ENCODE assay signal across 26 mouse cellular contexts in genomic region chr9:73951586-73951985, GRCm38 (mm10). TPM values are rescaled to one million over a fixed set of nuclear protein-coding genes. Genes with fewer than 3 reads are reported as not detected.
A peak's percentile ranks its signal among the peaks of the same experiment; 100 is the strongest.
DNase-seq lines count a peak whose midpoint lies in the region; ATAC-seq and TF ChIP-seq lines count a peak whose summit lies in the region.
"Had no signal": no experiment of that assay in that cellular context is flagged by ENCODE, and none has a peak within 500 bp of the region (broad histone marks: within the 10 kb centered on the region; RNA-seq: fewer than 3 reads in every experiment).

No protein-coding gene starts in this region.

- no peak overlapping the region for H3K4me2 ChIP-seq in forebrain, embryonic 14.5 days (ENCODE audit: low read length)
- H3K4me2 ChIP-seq in forebrain, embryonic 12.5 days, result no peak overlapping the region
- H3K4me2 ChIP-seq in midbrain, embryonic 15.5 days, result no peak overlapping the region
- H3K4me2 ChIP-seq in midbrain, postnatal 0 days (ENCODE audit: low read depth, low read length, poor library complexity, severe bottlenecking), result no peak overlapping the region
- H3K4me2 ChIP-seq: embryonic facial prominence, embryonic 12.5 days; heart, embryonic 12.5 days; heart, embryonic 15.5 days; hindbrain, embryonic 13.5 days had no signal

- no peaks in the 10 kb centered on the region for H3K4me1 ChIP-seq in forebrain, embryonic 14.5 days (ENCODE audit: control insufficient read depth, insufficient read depth, low read length)
- H3K4me1 ChIP-seq in forebrain, embryonic 12.5 days, result no peaks in the 10 kb centered on the region
- no peaks in the 10 kb centered on the region for H3K4me1 ChIP-seq in midbrain, embryonic 15.5 days
- no peaks in the 10 kb centered on the region for H3K4me1 ChIP-seq in midbrain, postnatal 0 days (ENCODE audit: insufficient read depth, low read length)
- H3K4me1 ChIP-seq: embryonic facial prominence, embryonic 12.5 days; hindbrain, embryonic 10.5 days; hindbrain, embryonic 13.5 days had no signal

- 53% methylated on average over 4 of the region's 4 CpGs for WGBS in forebrain, embryonic 14.5 days
- WGBS in forebrain, embryonic 12.5 days, result 82% methylated on average over 4 of the region's 4 CpGs
- 68% methylated on average over 4 of the region's 4 CpGs for WGBS in midbrain, embryonic 15.5 days
- whole genome bisulfite sequencing in midbrain, postnatal 0 days, result 68% methylated on average over 4 of the region's 4 CpGs

- no peaks in the 10 kb centered on the region for H3K9me3 ChIP-seq in forebrain, embryonic 14.5 days (replicated peaks; ENCODE audit: control insufficient read depth, low read length)
- no peaks in the 10 kb centered on the region for H3K9me3 ChIP-seq in forebrain, embryonic 12.5 days
- H3K9me3 ChIP-seq in midbrain, embryonic 15.5 days, result no peaks in the 10 kb centered on the region
- no peaks in the 10 kb centered on the region for H3K9me3 ChIP-seq in midbrain, postnatal 0 days (ENCODE audit: low read length)
- H3K9me3 ChIP-seq: embryonic facial prominence, embryonic 12.5 days; heart, embryonic 12.5 days; heart, embryonic 15.5 days; hindbrain, embryonic 10.5 days; hindbrain, embryonic 13.5 days had no signal

- peak; percentile 46 for DNase-seq in cerebellum, adult 9-10 months
- DNase-seq in cerebellum, postnatal 36 days, result no peak
- DNase-seq in forebrain, embryonic 14.5 days (ENCODE audit: low spot score), result peak; percentile 37
- DNase-seq in midbrain, postnatal 0 days (ENCODE audit: low spot score), result no peak
- DNase-seq in retina, postnatal 1 day, result peak; percentile 85
- no peak for DNase-seq in right cerebral cortex, adult 2 months (ENCODE audit: low spot score in 2 of 2)
- DNase-seq: adrenal gland, postnatal 10 days; adrenal gland, postnatal 36 days; cerebellum, adult 11 months; cerebellum, adult 2 months; cerebellum, postnatal 10 days; gastrocnemius, postnatal 25 days; heart, adult 18-20 months; heart, postnatal 10 days; heart, postnatal 36 days had no signal

- no peak overlapping the region for H3K27ac ChIP-seq in forebrain, embryonic 14.5 days (ENCODE audit: low read depth, low read length)
- no peak overlapping the region for H3K27ac ChIP-seq in forebrain, embryonic 12.5 days
- no peak overlapping the region for H3K27ac ChIP-seq in midbrain, embryonic 15.5 days
- H3K27ac ChIP-seq in midbrain, postnatal 0 days (ENCODE audit: low read depth, low read length), result no peak overlapping the region
- H3K27ac ChIP-seq: embryonic facial prominence, embryonic 12.5 days; heart, embryonic 15.5 days; hindbrain, embryonic 10.5 days; hindbrain, embryonic 13.5 days had no signal

- no peak for ATAC-seq in forebrain, embryonic 14.5 days
- no peak for ATAC-seq in forebrain, embryonic 12.5 days (ENCODE audit: low FRiP score)
- ATAC-seq in midbrain, embryonic 15.5 days (replicated peaks), result 0 out of 2 replicates have a peak, but pooled peaks have one; percentile 20
- no peak for ATAC-seq in midbrain, postnatal 0 days (ENCODE audit: low FRiP score)
- ATAC-seq: hindbrain, embryonic 16.5 days; intestine, embryonic 16.5 days had no signal

- no peaks in the 10 kb centered on the region for H3K36me3 ChIP-seq in forebrain, embryonic 14.5 days (ENCODE audit: control insufficient read depth, insufficient read depth, low read length)
- no peaks in the 10 kb centered on the region for H3K36me3 ChIP-seq in forebrain, embryonic 12.5 days (replicated peaks)
- no peaks in the 10 kb centered on the region for H3K36me3 ChIP-seq in midbrain, embryonic 15.5 days (replicated peaks)
- no peaks in the 10 kb centered on the region for H3K36me3 ChIP-seq in midbrain, postnatal 0 days (ENCODE audit: insufficient read depth, low read length)
- H3K36me3 ChIP-seq: embryonic facial prominence, embryonic 12.5 days; heart, embryonic 12.5 days; heart, embryonic 15.5 days; hindbrain, embryonic 10.5 days; hindbrain, embryonic 13.5 days had no signal

- TF ChIP-seq CTCF in midbrain, postnatal 0 days (IDR thresholded peaks at IDR 0.05), result no peak

- H3K27me3 ChIP-seq in forebrain, embryonic 14.5 days (replicated peaks; ENCODE audit: control insufficient read depth, insufficient read depth, low read length), result no peaks in the 10 kb centered on the region
- H3K27me3 ChIP-seq in forebrain, embryonic 12.5 days, result no peaks in the 10 kb centered on the region
- no peaks in the 10 kb centered on the region for H3K27me3 ChIP-seq in midbrain, embryonic 15.5 days (replicated peaks)
- no peaks in the 10 kb centered on the region for H3K27me3 ChIP-seq in midbrain, postnatal 0 days (ENCODE audit: insufficient read depth, low read length)
- H3K27me3 ChIP-seq: embryonic facial prominence, embryonic 12.5 days; heart, embryonic 12.5 days; heart, embryonic 15.5 days; hindbrain, embryonic 13.5 days; Patski had no signal

- no peak overlapping the region for H3K9ac ChIP-seq in forebrain, embryonic 14.5 days (ENCODE audit: low read length)
- H3K9ac ChIP-seq in forebrain, embryonic 12.5 days, result no peak overlapping the region
- no peak overlapping the region for H3K9ac ChIP-seq in midbrain, embryonic 15.5 days
- no peak overlapping the region for H3K9ac ChIP-seq in midbrain, postnatal 0 days (replicated peaks; ENCODE audit: low read length, poor library complexity, severe bottlenecking)
- H3K9ac ChIP-seq: embryonic facial prominence, embryonic 12.5 days; heart, embryonic 12.5 days; heart, embryonic 15.5 days; hindbrain, embryonic 13.5 days had no signal

- H3K4me3 ChIP-seq in forebrain, embryonic 14.5 days (ENCODE audit: low read depth, low read length), result no peak overlapping the region
- no peak overlapping the region for H3K4me3 ChIP-seq in forebrain, embryonic 12.5 days (replicated peaks)
- no peak overlapping the region for H3K4me3 ChIP-seq in midbrain, embryonic 15.5 days
- H3K4me3 ChIP-seq in midbrain, postnatal 0 days (ENCODE audit: low read depth, low read length), result no peak overlapping the region
- H3K4me3 ChIP-seq: embryonic facial prominence, embryonic 12.5 days; erythroblast, embryonic 14.5 days; heart, embryonic 12.5 days; heart, embryonic 15.5 days; hindbrain, embryonic 10.5 days; hindbrain, embryonic 13.5 days had no signal

RNA-seq across cellular contexts. Expression of gene Unc13c, which starts 17.2 kb away (rescaled TPM):
- polyA plus RNA-seq in forebrain, embryonic 14.5 days (2014; fragmentation: Nextera tagmentation; extraction: Ambion mirVana), result 1.1 and 1.7 TPM in 2 replicates
- 0.46 and 0.81 TPM in 2 replicates for polyA plus RNA-seq in forebrain, embryonic 12.5 days (2016; fragmentation: Nextera tagmentation; extraction: Ambion mirVana)
- 4.5 TPM in 2 replicates for polyA plus RNA-seq in midbrain, embryonic 15.5 days (2015; fragmentation: Nextera tagmentation; extraction: Ambion mirVana)
- total RNA-seq in midbrain, postnatal 0 days (2014; rRNA removed), result 15.3 and 19.4 TPM in 2 replicates
- polyA plus RNA-seq in midbrain, postnatal 0 days (2015; fragmentation: Nextera tagmentation; extraction: Ambion mirVana), result 5.9 and 6.3 TPM in 2 replicates
- polyA plus RNA-seq: erythroblast, embryonic 14.5 days; Patski had no signal

Comparison
In these comparisons a context has a peak if more than half of its experiments do, and no peak if none do; other contexts are left out.
1. DNase-seq: peak in cerebellum, adult 9-10 months (single experiment), forebrain, embryonic 14.5 days (single experiment) and retina, postnatal 1 day (single experiment); none in cerebellum, postnatal 36 days (0 of 2), midbrain, postnatal 0 days (single experiment) and right cerebral cortex, adult 2 months (0 of 2).